Mouse (Mus musculus) intestine, embryonic 14.5 days (tissue): ENCODE results near the gene Poglut1. TPM values are rescaled to one million over a fixed set of nuclear protein-coding genes. Genes with fewer than 3 reads are reported as not detected.
A peak's percentile ranks its signal among the peaks of the same experiment; 100 is the strongest.

Experiments
- ATAC-seq: fragments of 200-750 bp; cut with Nextera tagmentation; replicated peaks from 2 replicates; pipeline ENCODE4 v1.8.0; 2017; ENCODE audit warnings: low read depth, moderate number of reproducible peaks, moderate TSS enrichment, moderate library complexity; ENCODE audit not compliant: low FRiP score, low TSS enrichment
- DNase-seq: peaks from one replicate; pipeline ENCODE4 v3.0.0-alpha.2; 2018; ENCODE audit warnings: low spot score
- H3K27ac ChIP-seq: fragments of 300-500 bp; sonication (generic); 2 replicates; pipeline ENCODE4 v1.5.1; 2014; ENCODE audit warnings: low read depth, mild to moderate bottlenecking, control low read depth
- H3K27me3 ChIP-seq: fragments of 300-500 bp; sonication (generic); replicated peaks from 2 replicates; pipeline ENCODE4 v1.6.1; 2014; ENCODE audit warnings: low read length, control low read depth; ENCODE audit not compliant: control insufficient read depth, insufficient read depth
- H3K36me3 ChIP-seq: fragments of 300-500 bp; sonication (generic); 2 replicates; pipeline ENCODE4 v1.6.1; 2014; ENCODE audit warnings: low read length, control low read depth; ENCODE audit not compliant: control insufficient read depth, insufficient read depth
- H3K4me1 ChIP-seq: fragments of 300-500 bp; sonication (generic); replicated peaks from 2 replicates; pipeline ENCODE4 v1.6.1; 2014; ENCODE audit warnings: low read length, control low read depth, mixed read lengths; ENCODE audit not compliant: control insufficient read depth, insufficient read depth
- H3K4me2 ChIP-seq: fragments of 300-500 bp; sonication (generic); 2 replicates; pipeline ENCODE4 v1.6.1; 2014; ENCODE audit warnings: low read length
- H3K4me3 ChIP-seq: fragments of 300-500 bp; sonication (generic); 2 replicates; pipeline ENCODE4 v1.5.1; 2014; ENCODE audit warnings: low read depth, low read length, control low read depth, mixed read lengths
- H3K9ac ChIP-seq: fragments of 300-500 bp; sonication (generic); 2 replicates; pipeline ENCODE4 v1.6.1; 2014; ENCODE audit warnings: mild to moderate bottlenecking, low read length
- H3K9me3 ChIP-seq: fragments of 300-500 bp; sonication (generic); 2 replicates; pipeline ENCODE4 v1.6.1; 2016; ENCODE audit warnings: low read length, control low read depth; ENCODE audit not compliant: control insufficient read depth
- WGBS: fragments of 180-500 bp; shearing (Covaris S2); extraction: QIAGEN DNeasy Blood & Tissue Kit; methylation state at CpG from one replicate; pipeline ENCODE4 v1.1.7; 2014; 5-methylcytosine and 5-hydroxymethylcytosine counted together
- polyA plus RNA-seq: library from polyadenylated mRNA; unstranded; fragments of >200 nt; fragmentation: Nextera tagmentation; extraction: Ambion mirVana; gene quantifications from 2 replicates; pipeline ENCODE4 v1.2.1, GENCODE M21; 2014

Gene Poglut1
- polyA plus RNA-seq, 1 experiment from 2014 or later: 43.7 TPM

DNA sequence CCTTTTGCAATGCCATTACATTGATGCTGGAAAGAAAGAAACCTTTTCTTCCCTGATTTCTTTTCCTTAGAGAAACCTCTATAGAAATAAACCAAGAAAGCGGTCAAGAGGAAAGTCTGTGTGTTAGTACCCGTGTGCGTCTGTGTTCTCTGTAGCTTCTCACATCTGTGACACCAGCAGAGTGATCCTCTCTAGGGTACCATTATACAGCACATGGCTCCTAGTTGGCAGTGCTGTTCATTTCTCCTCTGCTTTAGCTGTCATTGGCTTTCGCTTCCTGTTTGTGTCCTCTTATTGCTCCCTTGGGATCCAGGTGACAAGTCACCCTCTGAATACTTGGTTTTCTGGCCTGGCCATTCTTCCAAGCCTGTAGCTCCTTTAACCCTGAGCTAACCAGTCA is 37.5 kb upstream of the Poglut1 start:
- no peak overlapping the region for H3K4me2 ChIP-seq
- H3K27me3 ChIP-seq: no peaks in the 10 kb centered on the region
- H3K4me3 ChIP-seq: no peak overlapping the region
- no peak for DNase-seq
- H3K27ac ChIP-seq: no peak overlapping the region
- ATAC-seq: no peak
- H3K9me3 ChIP-seq: no peaks in the 10 kb centered on the region
- peaks cover 93% of the 10 kb centered on the region for H3K36me3 ChIP-seq
- no peak overlapping the region for H3K9ac ChIP-seq
- H3K4me1 ChIP-seq: no peaks in the 10 kb centered on the region
- 93% methylated on average over 4 of the region's 4 CpGs for WGBS

DNA sequence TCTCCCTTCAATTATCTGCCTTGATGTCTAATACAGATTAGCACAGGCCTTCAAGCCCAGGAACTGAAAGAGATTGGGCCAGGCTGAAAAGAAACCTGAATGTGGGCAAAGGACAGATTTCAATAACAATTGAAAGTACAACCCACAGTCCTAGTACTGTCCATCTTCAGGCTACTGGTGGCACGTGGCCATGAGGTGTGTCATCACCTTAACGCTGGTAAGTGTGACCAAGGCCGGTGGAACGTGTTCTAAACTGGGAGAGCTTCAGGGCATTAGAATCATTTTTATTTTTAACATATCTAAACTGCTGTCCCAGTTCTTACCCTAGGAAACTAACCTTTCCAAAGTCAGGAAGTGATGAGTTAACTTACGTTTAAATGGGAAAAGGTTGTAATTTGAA is 37.1 kb upstream of the Poglut1 start:
- 93% methylated on average over 5 of the region's 5 CpGs for WGBS
- H3K4me1 ChIP-seq: no peaks in the 10 kb centered on the region
- DNase-seq: no peak
- H3K27me3 ChIP-seq: no peaks in the 10 kb centered on the region
- H3K4me2 ChIP-seq: no peak overlapping the region
- H3K27ac ChIP-seq: no peak overlapping the region
- ATAC-seq: no peak
- H3K9me3 ChIP-seq: no peaks in the 10 kb centered on the region
- H3K9ac ChIP-seq: no peak overlapping the region
- H3K36me3 ChIP-seq: peaks cover 93% of the 10 kb centered on the region
- no peak overlapping the region for H3K4me3 ChIP-seq

DNA sequence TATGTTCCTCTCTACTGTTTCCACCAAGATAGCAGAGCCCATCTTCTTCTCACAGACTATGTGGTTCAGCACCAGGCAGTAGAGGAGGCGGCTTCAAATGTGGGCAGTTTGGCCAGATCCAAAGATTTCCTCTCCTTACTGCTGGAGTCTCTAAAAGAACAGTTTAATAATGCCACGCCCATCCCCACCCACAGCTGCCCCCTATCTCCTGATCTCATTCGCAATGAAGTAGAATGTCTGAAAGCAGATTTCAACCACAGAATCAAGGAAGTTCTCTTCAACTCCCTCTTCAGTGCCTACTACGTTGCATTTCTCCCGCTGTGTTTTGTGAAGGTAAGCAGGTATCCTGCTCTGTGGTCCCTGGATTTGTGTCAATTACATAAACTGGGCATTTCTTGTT is 35.1 kb upstream of the Poglut1 start:
- DNase-seq: no peak
- no peak overlapping the region for H3K4me2 ChIP-seq
- no peaks in the 10 kb centered on the region for H3K4me1 ChIP-seq
- 92% methylated on average over 5 of the region's 5 CpGs for WGBS
- H3K9me3 ChIP-seq: no peaks in the 10 kb centered on the region
- no peak for ATAC-seq
- no peak overlapping the region for H3K4me3 ChIP-seq
- H3K9ac ChIP-seq: no peak overlapping the region
- H3K36me3 ChIP-seq: peaks cover 86% of the 10 kb centered on the region
- H3K27ac ChIP-seq: no peak overlapping the region
- H3K27me3 ChIP-seq: no peaks in the 10 kb centered on the region

DNA sequence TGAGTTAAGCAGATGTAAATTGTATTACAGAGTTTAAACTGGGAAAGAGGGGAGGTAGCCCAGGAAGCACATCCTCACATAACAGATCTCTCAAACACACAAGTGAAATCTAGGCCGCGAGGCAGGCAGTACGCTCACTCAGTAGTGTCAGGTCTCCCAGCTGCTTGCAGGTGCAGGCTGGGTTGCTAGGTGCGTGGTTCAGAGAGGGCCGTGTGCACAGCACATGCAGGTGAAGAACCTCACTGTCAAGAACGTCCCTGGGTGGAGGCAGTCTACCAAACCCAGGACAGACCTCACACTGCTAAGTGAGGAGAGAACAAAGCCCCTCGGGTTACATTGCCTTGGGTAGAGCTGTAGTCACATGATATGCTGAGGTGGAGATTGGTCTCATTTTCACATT is 34.7 kb upstream of the Poglut1 start:
- Histone ChIP-seq H3K27ac (no peak overlapping the region), H3K27me3 (no peaks in the 10 kb centered on the region), H3K4me3 (no peak overlapping the region), H3K4me2 (no peak overlapping the region), H3K36me3 (peaks cover 89% of the 10 kb centered on the region), H3K9ac (no peak overlapping the region), H3K4me1 (no peaks in the 10 kb centered on the region), H3K9me3 (no peaks in the 10 kb centered on the region)
- ATAC-seq: no peak
- no peak for DNase-seq
- 90% methylated on average over 7 of the region's 7 CpGs for WGBS

DNA sequence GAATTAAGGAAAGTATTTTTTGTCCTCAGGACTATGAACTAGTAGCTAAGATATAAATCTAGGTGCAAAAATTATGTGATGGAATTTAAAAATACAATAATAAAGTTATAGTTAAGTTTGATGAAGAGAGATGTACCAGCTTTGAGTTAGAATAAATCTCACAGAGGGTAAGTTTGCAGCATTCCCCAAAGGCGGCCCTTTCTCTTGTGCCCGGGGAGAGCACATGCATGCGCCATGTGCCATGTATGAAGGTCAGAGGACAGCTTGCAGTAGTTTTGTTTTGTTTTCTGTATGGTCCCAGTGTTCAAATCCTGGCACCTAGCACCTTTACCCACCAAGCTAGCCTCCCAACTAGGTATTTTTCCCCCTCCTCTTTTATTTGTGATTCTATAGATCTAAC is 21.4 kb upstream of the Poglut1 start:
- Histone ChIP-seq H3K27ac (no peak overlapping the region), H3K4me1 (no peaks in the 10 kb centered on the region), H3K9ac (no peak overlapping the region), H3K27me3 (no peaks in the 10 kb centered on the region), H3K36me3 (peaks cover 86% of the 10 kb centered on the region), H3K4me3 (no peak overlapping the region), H3K4me2 (no peak overlapping the region), H3K9me3 (no peaks in the 10 kb centered on the region)
- 98% methylated on average over 3 of the region's 3 CpGs for WGBS
- ATAC-seq (no peak), DNase-seq (no peak)

DNA sequence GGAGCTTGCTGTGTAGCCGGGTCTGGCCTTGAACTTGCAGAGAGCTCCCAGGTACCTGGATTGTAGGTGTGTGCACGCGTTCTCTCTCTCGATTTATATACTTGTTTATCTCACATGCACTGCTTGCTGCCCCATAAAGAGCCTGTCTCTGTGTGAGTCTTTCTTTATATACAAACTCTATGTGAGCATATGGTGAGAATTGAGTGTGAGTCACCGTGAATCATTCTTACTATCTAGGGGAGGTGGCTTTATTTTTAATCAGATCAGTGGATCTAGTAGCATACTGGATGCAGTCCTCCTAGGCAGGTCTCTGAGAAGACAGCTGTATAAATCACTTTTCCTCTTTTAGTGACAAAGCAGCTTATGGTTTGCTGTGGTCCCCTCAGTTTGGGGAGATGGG is 18.1 kb upstream of the Poglut1 start:
- H3K4me3 ChIP-seq: no peak overlapping the region
- no peaks in the 10 kb centered on the region for H3K27me3 ChIP-seq
- H3K4me1 ChIP-seq: peaks cover 8% of the 10 kb centered on the region
- H3K9me3 ChIP-seq: no peaks in the 10 kb centered on the region
- ATAC-seq (no peak), DNase-seq (no peak)
- peaks cover 82% of the 10 kb centered on the region for H3K36me3 ChIP-seq
- no peak overlapping the region for H3K4me2 ChIP-seq
- 95% methylated on average over 5 of the region's 5 CpGs for WGBS
- no peak overlapping the region for H3K27ac ChIP-seq
- no peak overlapping the region for H3K9ac ChIP-seq

DNA sequence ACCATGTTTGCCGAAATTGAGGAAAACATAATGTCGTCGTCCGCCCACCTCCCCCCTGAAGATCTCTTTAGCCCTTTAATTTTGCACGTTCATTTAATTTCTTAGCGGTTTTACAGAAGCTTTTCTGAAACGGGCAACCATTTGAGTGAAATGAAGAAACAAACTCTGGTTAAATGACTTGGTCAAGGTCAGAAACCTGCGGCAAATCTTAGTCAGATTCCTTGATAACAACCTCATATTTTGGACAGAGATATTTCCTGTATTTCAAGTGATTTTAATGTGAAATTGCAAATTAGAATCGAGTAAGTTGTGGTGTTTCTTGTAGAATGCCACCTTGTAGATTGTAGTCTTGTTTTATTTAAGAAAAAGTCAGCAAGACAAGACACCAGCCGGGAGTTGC is 13.5 kb upstream of the Poglut1 start:
- ATAC-seq (no peak), DNase-seq (no peak)
- Histone ChIP-seq H3K4me2 (peak overlapping the region; percentile 87), H3K4me3 (peak overlapping the region; percentile 97), H3K27ac (peak overlapping the region; percentile 69; the same call in 1 of the 2 replicates), H3K9me3 (no peaks in the 10 kb centered on the region), H3K9ac (peak overlapping the region; percentile 97), H3K27me3 (0 out of 2 replicates have a peak, but pooled peaks cover 3% of the 10 kb centered on the region), H3K36me3 (peaks cover 38% of the 10 kb centered on the region), H3K4me1 (peaks cover 8% of the 10 kb centered on the region)
- WGBS: 29% methylated on average over 10 of the region's 10 CpGs

DNA sequence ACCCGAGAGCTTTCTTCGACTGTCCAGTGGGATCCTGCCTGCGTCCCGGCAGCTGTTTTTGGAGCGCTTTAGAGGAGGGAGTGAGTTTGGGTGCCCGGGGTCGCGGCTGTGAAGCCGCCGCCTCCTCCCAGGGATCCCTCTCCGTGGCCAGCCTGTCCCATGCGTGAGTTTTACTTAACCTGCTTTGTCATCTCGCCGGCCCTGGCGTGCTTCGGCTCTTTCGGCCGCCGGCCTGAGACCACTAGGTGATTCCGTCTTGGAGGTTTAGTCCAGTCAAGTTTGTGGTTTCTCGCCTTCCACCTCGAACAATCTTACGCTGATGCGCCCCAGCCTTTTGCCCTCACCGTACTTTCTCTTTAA is 12.9 kb upstream of the Poglut1 start:
- Histone ChIP-seq H3K9me3 (no peaks in the 10 kb centered on the region), H3K27me3 (0 out of 2 replicates have a peak, but pooled peaks cover 3% of the 10 kb centered on the region), H3K36me3 (peaks cover 33% of the 10 kb centered on the region), H3K4me1 (peaks cover 8% of the 10 kb centered on the region), H3K4me3 (peak overlapping the region; percentile 97), H3K27ac (peak overlapping the region; percentile 69), H3K9ac (peak overlapping the region; percentile 97), H3K4me2 (peak overlapping the region; percentile 87)
- DNase-seq (no peak), ATAC-seq (no peak; the same call in 1 of the 2 replicates)
- under 1% methylated on average over 25 of the region's 25 CpGs for WGBS

DNA sequence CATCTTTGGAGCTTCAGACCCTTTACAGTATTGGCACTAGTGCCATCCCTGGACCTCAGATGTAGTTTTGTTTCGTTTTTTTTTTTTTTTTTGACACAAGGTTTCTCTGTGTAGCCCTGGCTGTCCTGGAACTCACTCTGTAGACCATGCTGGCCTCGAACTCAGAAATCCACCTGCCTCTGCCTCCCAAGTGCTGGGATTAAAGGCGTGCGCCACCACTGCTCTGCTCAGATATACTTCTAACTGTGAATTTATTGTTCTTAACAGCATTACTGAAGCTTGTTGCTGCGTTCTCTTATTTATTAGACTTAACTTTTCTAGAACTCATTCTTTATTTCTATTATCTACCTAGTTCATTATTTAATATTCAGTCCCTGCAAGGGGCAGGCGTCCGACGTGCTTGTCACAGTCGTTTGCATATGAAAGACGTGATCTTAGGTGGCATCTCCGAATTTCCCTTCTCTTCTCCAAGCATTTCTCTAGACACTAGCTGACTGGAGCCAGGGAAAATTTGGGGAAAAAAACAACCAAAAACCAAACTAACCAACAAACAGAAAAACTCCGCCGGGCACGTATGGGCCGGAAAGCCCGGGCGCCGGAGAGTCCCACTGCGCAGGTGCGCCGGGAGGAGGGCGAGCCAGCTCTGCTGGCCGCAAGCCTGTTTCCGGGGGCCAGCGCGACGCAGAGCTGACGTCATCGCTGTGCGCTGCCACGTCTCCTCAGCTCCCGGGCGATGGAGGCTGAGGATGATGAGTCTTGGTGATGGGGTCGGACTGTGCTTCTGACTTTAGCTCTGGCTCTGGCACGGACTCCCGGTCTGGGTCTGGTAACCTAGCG is 12.3 kb upstream of the Poglut1 start:
- Histone ChIP-seq H3K27me3 (0 out of 2 replicates have a peak, but pooled peaks cover 3% of the 10 kb centered on the region), H3K9me3 (no peaks in the 10 kb centered on the region), H3K4me3 (peak overlapping the region; percentile 97), H3K27ac (peak overlapping the region; percentile 69), H3K4me1 (peaks cover 8% of the 10 kb centered on the region), H3K36me3 (peaks cover 27% of the 10 kb centered on the region), H3K9ac (peak overlapping the region; percentile 97), H3K4me2 (peak overlapping the region; percentile 87)
- WGBS: 7% methylated on average over 37 of the region's 37 CpGs
- ATAC-seq (peak; percentile 98), DNase-seq (peak; percentile 97)
